Mouse (Mus musculus): ENCODE data around the gene Hbq1b.
"Not testable (repeated sequence)": the region's sequence is repeated elsewhere in the genome, so short reads cannot be mapped to it uniquely, and the experiment has no call there.

Gene Hbq1b

DNA sequence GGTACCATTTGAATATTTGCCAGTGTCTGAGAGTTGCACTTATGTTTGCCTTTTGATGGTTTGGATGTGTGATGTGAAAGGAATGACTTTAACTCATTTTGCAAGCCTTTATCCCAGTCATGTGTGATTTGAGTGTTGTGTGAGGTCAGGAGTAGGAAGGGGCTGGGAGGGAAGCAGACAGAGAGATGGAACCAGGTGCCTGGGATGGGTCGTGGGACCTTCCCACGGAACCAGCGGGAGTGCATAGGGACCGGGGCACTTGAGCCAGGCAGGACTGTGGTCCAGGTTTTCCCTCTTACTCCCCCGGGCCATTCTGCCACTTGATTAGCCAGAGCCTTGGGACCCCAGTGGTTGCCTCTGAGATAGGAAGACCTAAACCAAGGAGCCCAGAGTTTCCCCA lies 18.8 kb upstream of the Hbq1b start:
- peak; percentile 21 for DNase-seq (ENCODE audit: low spot score)

DNA sequence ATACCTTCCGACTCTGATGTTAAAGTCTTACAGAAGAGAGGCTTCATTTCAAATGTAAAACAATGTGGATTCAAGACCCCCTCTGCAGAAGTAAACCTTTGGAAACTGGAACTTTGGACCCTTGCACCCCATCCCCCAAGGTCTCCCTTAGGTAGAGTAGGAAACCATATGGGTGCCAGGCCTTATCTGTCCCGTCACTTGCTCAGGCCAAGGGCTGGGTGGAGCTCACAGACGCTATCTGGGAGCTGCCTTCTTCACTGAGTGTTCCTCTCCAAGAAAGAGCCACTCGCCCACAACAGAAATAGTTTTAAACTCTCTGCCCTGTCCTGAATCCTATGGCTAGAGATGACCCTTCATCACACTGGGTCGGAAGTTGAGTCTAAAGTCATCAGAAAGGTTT lies 17.8 kb upstream of the Hbq1b start:
- no peak for DNase-seq (ENCODE audit: low spot score)

DNA sequence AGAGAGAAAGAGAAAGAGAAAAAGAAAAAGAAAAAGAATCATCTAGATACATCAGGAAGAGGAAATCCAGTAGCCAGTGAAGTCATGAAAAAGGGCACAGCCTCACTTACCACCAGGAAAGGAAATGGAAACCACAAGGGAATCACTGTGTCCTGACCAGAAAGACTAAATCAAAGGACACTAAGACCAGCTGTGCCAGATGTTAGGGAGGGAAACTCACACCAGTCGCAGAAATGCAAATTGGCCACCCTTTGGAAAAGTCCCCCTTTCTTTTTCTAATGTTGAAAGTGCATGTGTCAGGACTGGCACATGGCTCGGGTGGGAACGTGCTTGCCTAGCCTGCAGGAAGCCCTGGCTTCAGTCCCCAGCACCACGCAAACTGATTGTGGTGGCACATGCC lies 15.6 kb upstream of the Hbq1b start:
- no peak for DNase-seq (ENCODE audit: low spot score)

DNA sequence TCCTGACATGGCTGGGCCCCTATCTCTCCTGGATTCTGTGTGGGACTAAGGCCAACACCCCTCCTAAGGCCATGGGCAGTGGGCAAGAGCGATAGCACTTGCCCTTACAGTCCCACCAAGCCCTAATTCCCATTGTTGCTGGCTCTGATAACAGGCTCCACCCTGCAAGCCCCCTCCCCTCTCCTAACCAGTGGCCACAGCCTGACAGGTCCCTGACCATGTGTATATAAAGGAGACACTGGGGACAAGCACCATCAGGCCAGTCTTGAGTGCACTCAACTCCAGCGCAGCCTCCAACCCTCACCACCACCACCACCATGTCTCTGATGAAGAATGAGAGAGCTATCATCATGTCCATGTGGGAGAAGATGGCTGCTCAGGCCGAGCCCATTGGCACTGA lies 10.4 kb upstream of the Hbq1b start, which contains the start of gene Hba-x:
TSS of gene Hba-x (plus strand) at position 54 of the 400 bp plus-strand sequence.
- DNase-seq (ENCODE audit: low spot score): no peak

DNA sequence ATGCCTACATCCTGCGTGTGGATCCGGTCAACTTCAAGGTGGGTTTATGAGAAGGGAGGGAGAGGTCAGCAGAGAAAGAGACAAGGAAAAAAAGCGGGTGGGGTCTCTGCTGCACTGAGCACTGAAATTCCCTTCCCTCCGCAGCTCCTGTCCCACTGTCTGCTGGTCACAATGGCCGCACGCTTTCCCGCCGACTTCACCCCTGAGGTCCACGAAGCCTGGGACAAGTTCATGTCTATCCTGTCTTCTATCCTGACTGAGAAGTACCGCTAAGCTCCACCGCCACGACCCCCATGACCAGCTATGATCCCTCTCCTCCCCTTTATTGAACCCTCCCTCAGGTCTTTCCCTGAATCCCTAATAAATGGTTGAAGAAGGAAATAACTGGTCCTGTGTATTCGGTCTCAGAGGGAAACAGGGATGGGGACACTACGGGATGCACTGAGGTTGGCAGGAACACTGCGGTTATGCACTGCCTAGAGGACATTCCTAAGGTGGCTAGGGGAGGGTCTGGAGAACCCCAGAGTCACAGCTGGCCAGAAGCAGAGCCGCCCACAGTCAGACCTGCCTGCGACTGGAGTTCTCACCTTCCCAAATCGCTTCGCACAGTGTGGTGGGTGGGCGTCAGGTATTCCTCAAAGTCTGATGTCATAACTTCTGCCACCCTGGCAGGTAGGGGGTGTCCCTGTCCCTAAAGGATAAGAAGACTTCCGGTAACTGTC lies 8.9 kb upstream of the Hbq1b start:
- no peak for DNase-seq (ENCODE audit: low spot score)

DNA sequence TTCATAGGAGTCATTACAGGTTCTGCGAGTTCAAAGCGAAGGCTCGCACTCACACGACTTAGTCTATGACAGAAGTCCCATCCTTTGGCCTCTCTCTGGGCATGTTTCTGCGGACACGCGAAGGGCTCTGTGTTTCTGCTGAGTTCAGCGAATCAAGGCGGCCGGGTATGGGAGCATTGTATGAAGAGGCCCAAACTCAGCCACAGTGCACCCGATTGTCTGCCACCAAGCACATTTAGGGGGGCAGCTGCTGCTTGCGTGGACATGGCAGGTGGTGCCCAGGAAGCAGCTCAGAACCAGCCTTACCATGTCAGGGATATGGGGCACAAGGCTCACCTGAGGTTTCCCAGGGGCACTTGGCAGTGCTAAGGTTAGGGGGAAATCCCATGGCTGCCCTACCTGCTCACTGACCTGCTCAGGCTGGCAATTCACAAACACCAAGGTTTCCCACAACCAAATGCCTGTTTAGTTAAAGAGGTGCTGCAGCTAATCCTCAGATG lies 8.3 kb upstream of the Hbq1b start:
- DNase-seq (ENCODE audit: low spot score): no peak

DNA sequence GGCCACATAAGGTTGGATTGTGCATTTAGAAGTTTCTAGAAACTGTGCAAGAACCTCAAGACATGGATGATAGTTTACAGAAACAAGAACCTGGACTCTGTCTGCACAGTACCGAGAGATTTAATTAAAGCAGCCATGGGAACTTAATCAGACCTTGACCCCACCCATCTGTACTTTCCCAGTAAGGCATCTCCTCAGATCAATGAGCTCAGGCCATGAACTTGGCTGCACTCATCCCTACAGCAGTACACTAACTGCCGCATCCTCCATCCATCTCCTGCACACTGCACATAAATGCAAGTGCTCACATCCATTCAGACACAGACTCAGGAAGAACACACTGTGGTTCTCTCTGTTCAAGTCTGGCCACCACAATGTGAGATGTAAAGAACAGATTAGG lies 6.1 kb upstream of the Hbq1b start:
- no peak for DNase-seq (ENCODE audit: low spot score)

DNA sequence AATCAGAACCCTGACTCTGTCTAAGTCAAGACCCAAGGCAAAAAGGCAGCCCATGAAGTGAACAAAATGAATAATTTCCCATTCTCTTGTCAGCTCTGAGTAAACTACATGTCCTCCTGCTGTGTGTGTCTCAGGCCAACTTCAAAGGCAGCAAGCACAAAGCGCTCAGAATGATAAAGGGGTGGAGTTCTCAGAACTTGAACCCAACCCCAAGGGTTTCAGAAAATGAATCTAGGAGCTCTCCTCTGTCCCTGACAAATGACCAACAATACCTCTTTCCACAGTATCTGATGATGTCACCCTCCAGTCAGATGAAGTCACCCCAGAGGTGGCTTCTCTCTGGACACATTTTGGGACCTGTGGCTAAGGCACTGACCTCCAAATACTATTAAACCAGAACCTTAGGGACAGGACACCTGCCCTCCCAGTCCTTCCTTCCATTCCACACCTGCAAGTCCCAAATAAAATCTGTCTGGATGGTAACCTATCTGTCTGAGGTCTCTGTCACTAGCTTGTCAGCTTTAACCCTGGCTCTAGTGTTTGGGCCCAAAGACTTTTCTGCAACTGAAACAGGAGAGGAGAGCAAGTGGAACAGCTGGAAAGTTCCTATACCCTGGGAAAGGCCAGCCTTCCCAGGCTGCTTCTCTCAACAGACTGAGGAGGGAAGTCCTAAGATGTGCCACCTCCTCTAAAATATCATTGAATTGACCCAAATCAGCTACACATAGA lies 5.2 kb upstream of the Hbq1b start:
- DNase-seq (ENCODE audit: low spot score): no peak

DNA sequence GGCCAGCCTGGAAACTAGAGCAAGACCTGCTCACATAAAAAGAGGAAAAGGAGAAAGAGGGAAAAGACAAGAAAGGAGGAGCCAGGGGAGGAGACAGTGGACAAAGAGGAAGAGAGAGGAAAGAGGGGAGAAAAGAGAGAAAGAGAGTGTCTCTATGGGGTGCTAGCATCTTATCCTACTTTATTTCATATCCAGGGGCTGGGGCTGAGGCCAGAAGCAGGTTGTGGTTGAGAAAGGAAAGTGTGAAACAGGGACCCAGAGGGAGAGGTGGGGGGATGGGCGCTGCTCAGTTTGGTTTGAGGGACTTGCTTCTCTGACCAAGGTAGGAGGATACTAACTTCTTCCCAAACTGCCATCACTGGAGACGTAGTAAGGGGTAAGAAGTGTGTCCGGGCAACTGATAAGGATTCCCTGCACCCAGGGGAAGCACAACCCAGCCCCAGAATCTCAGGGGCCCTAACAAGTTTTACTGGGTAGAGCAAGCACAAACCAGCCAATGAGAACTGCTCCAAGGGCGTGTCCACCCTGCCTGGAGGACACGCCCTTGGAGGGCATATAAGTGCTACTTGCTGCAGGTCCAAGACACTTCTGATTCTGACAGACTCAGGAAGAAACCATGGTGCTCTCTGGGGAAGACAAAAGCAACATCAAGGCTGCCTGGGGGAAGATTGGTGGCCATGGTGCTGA lies 3.5 kb upstream of the Hbq1b start, which contains the start of gene Hba-a1:
TSS of gene Hba-a1 (plus strand) at position 421 of the 687 bp plus-strand sequence.
- not testable (repeated sequence) for DNase-seq (ENCODE audit: low spot score)

DNA sequence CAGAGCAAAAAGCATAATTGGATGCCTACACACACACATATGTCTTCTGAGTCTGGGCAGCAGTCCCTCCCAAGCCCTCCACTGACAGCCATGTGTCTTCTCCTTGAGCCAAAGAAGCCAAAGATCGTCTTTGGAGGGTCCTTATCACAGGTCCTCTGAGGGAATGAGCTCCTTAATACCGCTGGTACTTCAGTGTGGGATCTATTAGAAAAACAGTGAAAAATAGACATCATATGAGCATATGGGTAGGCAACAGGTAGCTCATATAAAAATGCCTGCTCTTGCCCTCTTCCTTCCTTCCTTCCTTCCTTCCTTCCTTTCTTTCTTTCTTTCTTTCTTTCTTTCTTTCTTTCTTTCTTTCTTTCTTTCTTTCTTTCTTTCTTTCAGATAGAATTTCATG lies 2.2 kb upstream of the Hbq1b start:
- DNase-seq (ENCODE audit: low spot score): not testable (repeated sequence)

DNA sequence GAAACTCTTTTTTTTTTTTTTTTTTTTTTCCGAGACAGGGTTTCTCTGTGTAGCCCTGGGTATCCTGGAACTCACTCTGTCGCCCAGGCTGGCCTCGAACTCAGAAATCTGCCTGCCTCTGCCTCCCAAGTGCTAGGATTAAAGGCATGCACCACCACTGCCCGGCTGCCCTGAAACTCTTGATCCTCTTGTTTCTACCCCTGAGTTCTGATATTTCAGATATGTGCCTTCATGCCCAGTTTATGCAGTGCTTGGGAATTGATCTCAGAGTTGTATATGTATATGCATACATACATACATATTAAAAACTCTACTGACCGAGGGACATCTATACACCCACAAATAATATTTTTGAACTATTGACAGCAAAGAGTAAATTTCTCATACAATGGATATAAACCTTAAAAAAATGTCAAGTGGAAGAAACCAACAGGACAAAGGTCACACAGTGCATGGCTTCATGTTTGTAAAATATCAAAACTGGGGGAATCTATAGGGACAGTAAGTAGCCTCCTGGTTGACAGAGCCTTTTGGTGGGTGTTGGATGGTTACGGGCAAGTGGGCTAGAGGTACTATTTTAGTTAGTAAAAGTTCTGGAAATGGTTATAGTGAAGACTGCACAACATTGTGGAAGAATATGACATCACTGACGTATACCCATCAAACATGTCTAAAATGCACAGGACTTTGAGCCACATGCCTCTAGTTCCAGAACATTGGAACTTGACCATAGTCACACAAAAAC lies 1.6 kb upstream of the Hbq1b start:
- DNase-seq (ENCODE audit: low spot score): no peak

DNA sequence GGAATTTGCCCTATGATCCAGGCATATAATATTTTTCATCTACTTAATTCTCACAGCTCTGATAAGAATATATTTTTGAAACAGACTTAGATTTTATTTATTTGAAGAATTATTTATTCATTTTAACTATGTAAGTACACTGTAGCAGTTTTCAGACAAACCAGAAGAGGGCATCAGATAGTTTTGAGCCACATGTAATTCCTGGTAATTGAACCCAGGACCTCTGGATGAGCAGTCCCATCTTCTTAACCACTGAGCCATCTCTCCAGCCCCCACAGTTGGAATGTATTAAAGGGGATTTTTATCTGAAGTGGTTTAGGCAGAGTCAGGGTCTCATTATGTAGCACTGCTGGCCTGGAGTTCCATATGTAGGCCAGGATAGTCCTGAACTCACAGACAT lies 878 bp upstream of the Hbq1b start:
- DNase-seq (ENCODE audit: low spot score): not testable (repeated sequence)

DNA sequence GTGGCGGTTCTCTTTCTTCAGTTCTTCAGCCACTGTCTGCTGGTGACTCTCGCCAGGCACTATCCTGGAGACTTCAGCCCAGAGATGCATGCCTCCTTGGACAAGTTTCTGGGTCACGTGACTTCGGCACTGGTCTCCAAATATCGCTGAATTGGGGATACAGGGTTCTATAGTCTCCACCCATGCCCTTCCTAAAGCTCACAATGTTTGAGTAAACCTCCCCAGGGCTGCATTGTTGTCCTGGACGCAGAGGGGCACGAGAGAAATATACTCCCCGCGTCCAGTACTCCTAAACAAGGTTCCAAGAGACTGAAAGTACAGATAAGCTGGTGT lies 694 bp downstream of the Hbq1b start:
- DNase-seq (ENCODE audit: low spot score): no peak

DNA sequence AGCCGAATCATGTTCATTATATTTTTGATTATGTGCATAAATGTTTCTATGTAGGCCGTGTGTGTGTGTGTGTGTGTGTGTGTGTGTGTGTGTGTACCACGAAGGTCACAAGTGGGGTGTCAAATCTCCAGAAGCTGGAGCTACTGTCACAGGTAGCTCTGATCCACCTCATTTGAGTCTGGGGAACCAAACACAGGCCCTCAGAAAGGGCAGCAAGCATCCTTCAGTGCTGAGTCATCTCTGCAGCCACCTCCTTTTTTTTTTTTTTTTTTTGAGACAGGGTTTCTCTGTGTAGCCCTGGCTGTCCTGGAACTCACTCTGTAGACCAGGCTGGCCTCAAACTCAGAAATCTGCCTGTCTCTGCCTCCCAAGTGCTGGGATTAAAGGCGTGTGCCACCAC lies 6.1 kb downstream of the Hbq1b start:
- DNase-seq (ENCODE audit: low spot score): not testable (repeated sequence)

DNA sequence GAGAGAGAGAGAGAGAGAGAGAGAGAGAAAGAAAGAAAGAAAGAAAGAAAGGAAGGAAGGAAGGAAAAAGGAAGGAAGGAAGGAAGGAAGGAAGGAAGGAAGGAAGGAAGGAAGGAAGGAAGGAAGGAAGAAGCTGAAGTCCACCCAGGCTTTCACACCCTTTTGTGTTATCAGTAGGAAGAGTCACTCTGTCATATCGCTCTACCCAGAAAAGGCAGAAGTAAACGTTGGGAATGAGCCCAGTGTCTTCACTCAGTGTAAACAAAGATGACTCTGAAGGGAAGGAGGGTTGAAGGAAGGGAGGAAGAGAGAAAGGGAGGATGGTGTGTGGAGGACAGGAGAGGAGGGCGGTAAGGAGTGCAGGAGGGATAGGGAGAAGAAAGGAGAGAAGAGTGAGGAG lies 6.7 kb downstream of the Hbq1b start:
- not testable (repeated sequence) for DNase-seq (ENCODE audit: low spot score)

DNA sequence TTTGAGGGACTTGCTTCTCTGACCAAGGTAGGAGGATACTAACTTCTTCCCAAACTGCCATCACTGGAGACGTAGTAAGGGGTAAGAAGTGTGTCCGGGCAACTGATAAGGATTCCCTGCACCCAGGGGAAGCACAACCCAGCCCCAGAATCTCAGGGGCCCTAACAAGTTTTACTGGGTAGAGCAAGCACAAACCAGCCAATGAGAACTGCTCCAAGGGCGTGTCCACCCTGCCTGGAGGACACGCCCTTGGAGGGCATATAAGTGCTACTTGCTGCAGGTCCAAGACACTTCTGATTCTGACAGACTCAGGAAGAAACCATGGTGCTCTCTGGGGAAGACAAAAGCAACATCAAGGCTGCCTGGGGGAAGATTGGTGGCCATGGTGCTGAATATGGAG lies 9.4 kb downstream of the Hbq1b start, which contains the start of gene Hba-a2:
TSS of gene Hba-a2 (plus strand) at position 287 of the 400 bp plus-strand sequence.
- DNase-seq (ENCODE audit: low spot score): not testable (repeated sequence)

DNA sequence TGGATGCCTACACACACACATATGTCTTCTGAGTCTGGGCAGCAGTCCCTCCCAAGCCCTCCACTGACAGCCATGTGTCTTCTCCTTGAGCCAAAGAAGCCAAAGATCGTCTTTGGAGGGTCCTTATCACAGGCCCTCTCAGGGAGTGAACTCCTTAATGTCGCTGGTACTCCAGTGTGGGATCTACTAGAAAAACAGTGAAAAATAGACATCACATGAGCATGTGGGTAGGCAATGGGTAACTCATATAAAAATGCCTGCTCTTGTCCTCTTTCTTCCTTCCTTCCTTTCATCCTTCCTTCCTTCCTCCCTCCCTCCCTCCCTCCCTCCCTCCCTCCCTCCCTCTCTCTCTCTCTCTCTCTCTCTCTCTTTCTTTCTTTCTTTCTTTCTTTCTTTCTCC lies 10.7 kb downstream of the Hbq1b start:
- DNase-seq (ENCODE audit: low spot score): not testable (repeated sequence)

DNA sequence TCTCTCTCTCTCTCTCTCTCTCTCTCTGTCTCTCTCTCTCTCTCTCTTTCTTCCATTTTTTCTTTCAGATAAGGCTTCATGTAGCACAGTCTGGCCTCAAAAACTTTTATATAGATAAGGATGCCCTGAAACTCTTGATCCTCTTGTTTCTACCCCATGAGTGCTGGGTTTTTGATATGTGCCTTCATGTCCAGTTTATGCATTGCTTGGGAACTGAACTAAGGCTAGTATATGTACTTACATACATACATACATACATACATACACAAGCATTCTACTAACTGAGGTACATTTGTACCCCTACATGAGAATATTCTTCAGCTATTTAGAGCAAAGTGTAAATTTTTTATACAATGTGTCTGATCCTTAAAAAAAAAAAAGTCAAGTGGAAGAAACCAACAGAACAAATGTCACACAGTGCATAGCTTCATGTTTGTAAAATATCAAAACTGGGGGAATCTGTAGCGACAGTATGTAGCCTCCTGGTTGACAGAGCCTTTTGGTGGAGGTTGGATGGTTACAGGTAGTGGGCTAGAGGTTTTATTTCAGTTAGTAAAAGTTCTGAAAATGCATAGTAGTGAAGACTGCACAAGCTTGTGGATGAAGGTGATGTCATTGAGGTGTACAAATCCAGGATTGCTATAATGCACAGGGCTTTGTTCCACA lies 11.2 kb downstream of the Hbq1b start:
- DNase-seq (ENCODE audit: low spot score): no peak

DNA sequence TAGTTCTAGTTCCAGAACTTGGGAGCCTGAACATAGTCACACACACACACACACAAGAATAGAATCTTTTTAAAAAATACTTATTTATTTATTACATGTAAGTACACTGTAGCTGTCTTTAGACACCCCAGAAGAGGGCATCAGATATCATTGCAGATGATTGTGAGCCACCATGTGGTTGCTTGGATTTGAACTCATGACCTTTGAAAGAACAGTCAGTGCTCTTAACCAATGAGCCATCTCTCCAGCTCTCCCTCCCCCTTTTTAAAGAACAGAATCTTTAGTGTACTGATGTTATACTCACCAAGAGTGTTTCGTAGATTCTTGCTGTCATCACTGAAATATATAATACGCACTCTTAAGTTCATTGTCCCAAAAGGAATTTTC lies 11.8 kb downstream of the Hbq1b start:
- DNase-seq (ENCODE audit: low spot score): no peak

DNA sequence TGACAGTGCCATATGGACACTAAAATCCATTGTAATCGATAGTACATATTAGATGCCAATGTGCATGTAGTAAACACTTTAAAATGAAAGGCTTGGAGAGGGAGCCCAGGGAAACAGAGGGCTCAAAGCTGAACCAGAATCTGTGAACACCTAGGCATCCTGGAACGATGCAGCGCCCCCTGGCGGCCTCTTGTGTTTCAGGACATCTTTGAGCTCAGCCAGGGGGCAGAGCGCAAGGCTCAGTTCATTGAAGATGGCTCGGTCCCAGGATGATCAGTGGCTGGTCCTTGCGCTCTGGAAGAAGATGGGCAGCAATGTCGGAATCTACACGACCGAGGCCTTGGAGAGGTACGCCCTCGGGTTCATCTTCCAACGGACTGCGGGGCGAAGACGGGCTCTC lies 13.1 kb downstream of the Hbq1b start, which contains the start of gene Hbq1a:
TSS of gene Hbq1a (plus strand) at position 205 of the 400 bp plus-strand sequence.
- DNase-seq (ENCODE audit: low spot score): peak; percentile 62

Measured in testis, postnatal 14 days (tissue).